Mouse (Mus musculus): ENCODE data around the gene Slc12a4.

DNA sequence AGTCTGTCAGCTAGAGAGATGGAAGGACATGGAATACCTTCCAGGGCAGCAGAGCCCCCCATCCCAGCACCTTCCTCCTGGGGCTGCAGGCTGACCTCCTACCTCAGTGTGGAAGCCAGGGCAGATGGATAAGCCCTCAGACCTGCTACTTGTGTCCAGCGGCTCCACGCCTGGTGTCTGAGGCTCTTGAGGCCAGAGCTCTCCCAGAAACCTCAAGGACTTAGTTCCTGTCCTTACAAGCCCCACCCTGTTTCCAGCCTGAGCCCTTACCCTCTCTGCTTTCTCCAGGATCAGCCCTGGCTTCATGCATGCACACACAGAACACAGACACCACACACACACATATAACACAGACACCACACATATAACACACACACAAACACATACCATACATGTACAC lies 25.6 kb upstream of the Slc12a4 start:
- TF ChIP-seq CTCF (IDR thresholded peaks at IDR 0.05; ENCODE audit: low read depth, low read length), result no peak
- no peak for TF ChIP-seq POLR2A (IDR thresholded peaks at IDR 0.05; ENCODE audit: extremely low read depth, insufficient read depth, low read length)
